ENCODE assay signal across 8 mouse cellular contexts in genomic region chr19:37172566-37173130, GRCm38 (mm10). TPM values are rescaled to one million over a fixed set of nuclear protein-coding genes. Genes with fewer than 3 reads are reported as not detected.
DNase-seq lines count a peak whose midpoint lies in the region; ATAC-seq and TF ChIP-seq lines count a peak whose summit lies in the region.

No protein-coding gene starts in this region.

- TF ChIP-seq POLR2A in bone marrow macrophage, adult 2 months (IDR thresholded peaks at IDR 0.05; ENCODE audit: borderline replicate concordance, low read depth, low read length), result no peak

- peak; percentile 30 for DNase-seq in kidney, adult 9 months
- no peak for DNase-seq in kidney, postnatal 4 days
- no peak for DNase-seq in liver, postnatal 0 days
- no peak for DNase-seq in gastrocnemius, postnatal 25 days
- DNase-seq in B cell, adult 2 months, result no peak

- H3K9ac ChIP-seq in forebrain, embryonic 15.5 days (replicated peaks), result 0 out of 2 replicates have a peak overlapping the region, but pooled peaks have one; percentile 74
- no peak overlapping the region for H3K9ac ChIP-seq in liver, postnatal 0 days (replicated peaks)

- H3K27me3 ChIP-seq in forebrain, embryonic 15.5 days, result peaks cover 9% of the 10 kb centered on the region; the same call in 1 of the 2 replicates
- peaks cover 32% of the 10 kb centered on the region for H3K27me3 ChIP-seq in liver, postnatal 0 days (ENCODE audit: insufficient read depth, low read length)

- WGBS in forebrain, embryonic 15.5 days, result 76% methylated on average over 11 of the region's 11 CpGs
- WGBS in liver, postnatal 0 days (ENCODE audit: insufficient replicate concordance), result 74% methylated on average over 11 of the region's 11 CpGs

- H3K4me2 ChIP-seq in forebrain, embryonic 15.5 days (replicated peaks), result peak overlapping the region; percentile 98
- H3K4me2 ChIP-seq in liver, postnatal 0 days (ENCODE audit: low read depth, low read length), result peak overlapping the region; percentile 99

- no peaks in the 10 kb centered on the region for H3K36me3 ChIP-seq in forebrain, embryonic 15.5 days
- no peaks in the 10 kb centered on the region for H3K36me3 ChIP-seq in liver, postnatal 0 days (replicated peaks; ENCODE audit: insufficient read depth, low read length)

- H3K9me3 ChIP-seq in forebrain, embryonic 15.5 days, result no peaks in the 10 kb centered on the region
- H3K9me3 ChIP-seq in liver, postnatal 0 days (ENCODE audit: low read length), result no peaks in the 10 kb centered on the region

- no peak for TF ChIP-seq CTCF in bone marrow macrophage, adult 2 months (IDR thresholded peaks at IDR 0.05; ENCODE audit: low read depth, low read length)
- no peak for TF ChIP-seq CTCF in liver, postnatal 0 days (IDR thresholded peaks at IDR 0.05; ENCODE audit: low read depth)

- peaks cover 17% of the 10 kb centered on the region for H3K4me1 ChIP-seq in bone marrow macrophage, adult 2 months (ENCODE audit: control insufficient read depth, insufficient read depth, low read length)
- peaks cover 41% of the 10 kb centered on the region for H3K4me1 ChIP-seq in forebrain, embryonic 15.5 days
- H3K4me1 ChIP-seq in liver, postnatal 0 days (ENCODE audit: insufficient read depth), result peaks cover 22% of the 10 kb centered on the region

- H3K4me3 ChIP-seq in bone marrow macrophage, adult 2 months (ENCODE audit: insufficient read depth, low read length), result peak overlapping the region; percentile 82
- peak overlapping the region; percentile 74 for H3K4me3 ChIP-seq in forebrain, embryonic 15.5 days
- 0 out of 2 replicates have a peak overlapping the region, but pooled peaks have one; percentile 79 for H3K4me3 ChIP-seq in liver, postnatal 0 days (ENCODE audit: low read depth, low read length)

- TF ChIP-seq EP300 in liver, postnatal 0 days (IDR thresholded peaks at IDR 0.05; ENCODE audit: low read depth), result no peak

- no peak for ATAC-seq in forebrain, embryonic 15.5 days (replicated peaks)
- ATAC-seq in liver, postnatal 0 days, result no peak
- no peak for ATAC-seq in CD4-positive, CD25-positive, alpha-beta regulatory T cell, adult 4 months

- peak overlapping the region; percentile 44 for H3K27ac ChIP-seq in bone marrow macrophage, adult 2 months (ENCODE audit: insufficient read depth, low read depth, low read length)
- H3K27ac ChIP-seq in forebrain, embryonic 15.5 days (replicated peaks), result no peak overlapping the region
- H3K27ac ChIP-seq in liver, postnatal 0 days (ENCODE audit: low read depth), result peak overlapping the region; percentile 90

RNA-seq across cellular contexts. Expression of gene March5, which starts 34.7 kb away (rescaled TPM):
- polyA plus RNA-seq in bone marrow macrophage, adult 2 months (2012; ENCODE audit: insufficient read depth, insufficient read length, missing spikeins), result 87.5 and 98.0 TPM in 2 replicates
- 124 and 135 TPM in 2 replicates for polyA plus RNA-seq in forebrain, embryonic 15.5 days (2015; fragmentation: Nextera tagmentation; extraction: Ambion mirVana)
- polyA plus RNA-seq in liver, postnatal 0 days (2015; fragmentation: Nextera tagmentation; extraction: Ambion mirVana), result 119 and 126 TPM in 2 replicates
- 10 to 100 TPM; 70.3 to 72.6 TPM for total RNA-seq in gastrocnemius, postnatal 25 days (2021)
- polyA plus RNA-seq in CD4-positive, CD25-positive, alpha-beta regulatory T cell, adult 4 months (2017; shearing (Covaris generic)), result 10 to 100 TPM in 1 of 2 experiments, 1 to 10 TPM in 1; 6.6 to 14.5 TPM

RNA-seq across cellular contexts. Expression of gene Cpeb3, which starts 35.8 kb away (rescaled TPM):
- 7.6 and 8.0 TPM in 2 replicates for polyA plus RNA-seq in bone marrow macrophage, adult 2 months (2012; ENCODE audit: insufficient read depth, insufficient read length, missing spikeins)
- polyA plus RNA-seq in forebrain, embryonic 15.5 days (2015; fragmentation: Nextera tagmentation; extraction: Ambion mirVana), result 7.4 and 10.1 TPM in 2 replicates
- 2.1 and 2.8 TPM in 2 replicates for polyA plus RNA-seq in liver, postnatal 0 days (2015; fragmentation: Nextera tagmentation; extraction: Ambion mirVana)
- total RNA-seq in gastrocnemius, postnatal 25 days (2021), result 10 to 100 TPM; 35.8 to 44.6 TPM
- not detected for polyA plus RNA-seq in CD4-positive, CD25-positive, alpha-beta regulatory T cell, adult 4 months (2017; shearing (Covaris generic))
